Mouse (Mus musculus) left cerebral cortex, adult 8-10 months (tissue): Measurements from ENCODE around the gene Fndc7. TPM values are rescaled to one million over a fixed set of nuclear protein-coding genes. Genes with fewer than 3 reads are reported as not detected.

Source experiments
- DNase-seq, 2 experiments: peaks; one replicate each; pipeline ENCODE4 v3.0.0; 2022; ENCODE audit warnings: low spot score in 2 of 2
- total RNA-seq, 4 experiments: library from RNA; stranded (reverse); gene quantifications; 2 replicates each; pipeline ENCODE4 v1.2.4; 2022

Gene Fndc7
- under 1 TPM; 0.11 to 0.35 (median 0.14) TPM for total RNA-seq

DNA sequence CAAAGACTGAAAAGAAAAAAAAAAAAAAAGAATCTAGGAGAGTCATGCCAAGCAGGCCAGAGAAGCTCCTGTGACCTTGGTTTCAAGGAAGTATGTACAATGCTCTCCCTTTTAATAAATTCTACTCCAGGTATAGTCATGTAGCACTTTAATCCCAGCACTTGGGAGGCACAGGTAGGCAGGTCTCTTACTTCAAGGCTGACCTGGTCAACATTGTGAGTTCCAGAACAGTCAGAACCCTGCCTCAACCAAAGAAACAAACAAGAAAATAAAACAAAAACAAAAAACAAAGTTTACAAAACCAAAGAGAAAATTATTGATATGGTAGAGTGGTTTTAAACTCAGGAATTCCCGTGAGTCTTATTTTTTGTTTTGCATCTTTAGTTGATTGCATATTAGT, at the start of gene Fndc7:
TSS of gene Fndc7 (minus strand) at position 101 of the 400 bp plus-strand sequence.
- DNase-seq: no peak

- DNase-seq: no peak
These were observed 49.8 kb upstream of the Fndc7 start, which contains the start of gene Henmt1 for GRCm38 (mm10) chr3:108939573-108939972. Gene Henmt1, plus strand, starts transcription at chr3:108939873.

DNA sequence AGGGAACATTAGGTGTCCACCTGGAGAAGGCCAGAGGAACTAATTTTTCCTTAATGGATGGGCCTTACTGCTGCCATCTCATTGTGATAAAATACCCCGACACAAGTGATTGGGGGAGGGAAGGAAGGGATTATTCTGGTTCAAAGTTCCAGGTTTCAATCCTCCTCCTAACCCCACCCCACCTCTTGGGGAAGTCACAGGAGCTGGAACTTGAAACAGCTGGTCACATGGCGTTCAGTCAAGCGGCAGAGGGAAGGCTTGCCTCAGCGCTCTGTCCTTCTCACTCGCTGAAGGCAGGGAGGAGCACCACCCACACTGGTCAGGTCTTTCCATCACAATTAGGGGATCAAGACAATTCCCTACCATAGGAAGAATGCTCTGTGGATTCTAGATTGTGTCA, 48.9 kb upstream of the Fndc7 start:
- DNase-seq: no peak

GRCm38 (mm10) chr3:108933557-108933956, 43.7 kb upstream of the Fndc7 start:
- DNase-seq: no peak

- no peak for DNase-seq
These were observed 36.5 kb upstream of the Fndc7 start for GRCm38 (mm10) chr3:108926308-108926707.

GRCm38 (mm10) chr3:108925677-108926076, 35.9 kb upstream of the Fndc7 start:
- DNase-seq: no peak

GRCm38 (mm10) chr3:108921822-108922221, 32.0 kb upstream of the Fndc7 start:
- no peak for DNase-seq

DNA sequence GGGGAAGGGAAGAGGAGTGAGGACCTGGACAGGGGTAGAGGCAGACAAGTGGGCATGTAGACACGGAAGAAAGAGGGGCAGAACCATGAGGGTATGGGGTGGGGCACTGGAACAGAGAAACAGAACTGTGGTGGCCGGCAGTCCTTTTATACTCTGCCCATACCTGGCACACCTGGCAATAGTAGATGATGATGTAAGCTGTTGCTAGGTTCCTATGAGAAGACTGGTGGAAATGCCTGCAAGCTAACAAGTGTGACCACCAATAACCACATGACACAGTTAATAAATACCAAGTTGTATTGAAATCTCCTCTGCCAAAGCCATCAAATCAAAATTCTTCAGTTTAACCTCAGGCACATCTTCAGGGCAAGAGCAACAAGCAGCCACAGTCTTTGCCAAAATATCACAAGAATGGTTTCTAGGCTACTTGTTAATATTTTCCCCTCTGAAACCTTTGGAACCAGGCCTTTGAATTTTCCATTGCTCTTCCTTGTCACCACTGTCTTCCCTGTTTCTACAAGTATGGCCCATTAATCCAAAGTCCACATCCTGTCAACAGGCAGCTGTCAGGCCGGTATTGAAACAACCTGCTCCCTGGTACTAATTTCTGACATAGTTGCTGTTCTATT, 30.7 kb upstream of the Fndc7 start:
- DNase-seq: no peak

DNA sequence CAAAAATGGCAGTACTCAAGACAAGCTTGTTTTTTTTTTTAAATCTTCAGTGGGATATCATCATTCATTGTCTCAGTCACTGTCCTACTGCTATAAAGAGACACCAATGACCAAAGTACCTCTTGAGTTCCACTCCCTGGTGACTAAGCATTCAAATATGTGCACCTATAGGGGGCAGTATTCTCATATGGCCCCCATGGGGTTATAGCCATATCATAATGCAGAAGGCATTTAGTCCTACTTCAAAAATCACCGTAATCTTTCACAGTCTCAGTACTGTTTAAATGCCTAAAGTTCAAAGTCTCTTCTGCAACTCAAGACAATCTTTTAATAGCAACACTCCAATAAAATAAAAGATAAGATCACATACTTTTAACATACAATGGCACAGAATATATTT, 29.0 kb upstream of the Fndc7 start:
- no peak for DNase-seq

- DNase-seq: no peak
These were observed 28.2 kb upstream of the Fndc7 start for GRCm38 (mm10) chr3:108917986-108918385.

GRCm38 (mm10) chr3:108916857-108917256, 27.0 kb upstream of the Fndc7 start:
- DNase-seq: no peak

- DNase-seq: no peak
These were observed 26.2 kb upstream of the Fndc7 start for GRCm38 (mm10) chr3:108915999-108916398.

DNA sequence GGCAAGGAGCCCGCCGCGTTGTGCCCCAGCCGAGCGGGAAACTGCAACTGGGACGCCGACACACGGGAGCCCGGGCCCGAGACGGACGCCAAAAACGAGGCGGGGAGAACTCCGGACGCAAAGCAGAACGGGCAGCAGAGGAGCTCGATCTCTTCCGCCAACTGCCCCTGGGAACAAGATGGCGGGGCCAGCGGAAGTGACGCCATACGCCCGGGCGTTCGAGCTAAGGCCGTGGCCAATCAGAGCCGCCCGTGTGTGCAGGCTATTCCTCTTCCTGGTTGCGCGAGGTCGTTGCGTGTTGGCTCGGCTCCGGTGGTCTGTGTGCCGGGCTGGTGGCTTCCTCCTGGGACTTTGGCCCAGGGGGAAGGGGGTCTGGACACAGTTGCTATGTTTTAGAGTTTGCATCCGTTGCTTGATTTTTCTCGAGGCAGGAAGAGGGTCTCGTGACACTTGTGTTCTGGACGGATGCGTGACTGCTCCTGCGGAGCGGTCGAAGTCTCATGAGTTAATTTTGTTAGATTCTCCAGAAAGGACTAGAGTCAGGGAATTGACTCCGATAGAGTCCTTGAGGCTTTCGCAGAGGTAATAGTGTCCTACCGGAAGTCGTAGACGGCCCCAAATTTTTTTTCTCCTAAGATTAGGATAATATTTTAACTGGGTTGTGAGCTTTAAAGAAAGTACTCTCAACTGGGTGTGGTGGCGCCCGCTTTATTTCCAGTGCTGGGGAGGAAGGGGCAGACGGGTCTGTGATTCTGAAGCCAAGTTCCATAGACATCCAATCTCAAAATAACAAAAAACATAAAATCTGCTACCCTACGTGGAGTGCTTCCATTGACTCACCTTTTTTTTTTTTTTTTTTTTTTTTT, 22.0 kb upstream of the Fndc7 start, which contains the start of gene Prpf38b:
TSS of gene Prpf38b (minus strand) at position 180 of the 866 bp plus-strand sequence.
- peak; percentile 83 to 94 for DNase-seq

DNA sequence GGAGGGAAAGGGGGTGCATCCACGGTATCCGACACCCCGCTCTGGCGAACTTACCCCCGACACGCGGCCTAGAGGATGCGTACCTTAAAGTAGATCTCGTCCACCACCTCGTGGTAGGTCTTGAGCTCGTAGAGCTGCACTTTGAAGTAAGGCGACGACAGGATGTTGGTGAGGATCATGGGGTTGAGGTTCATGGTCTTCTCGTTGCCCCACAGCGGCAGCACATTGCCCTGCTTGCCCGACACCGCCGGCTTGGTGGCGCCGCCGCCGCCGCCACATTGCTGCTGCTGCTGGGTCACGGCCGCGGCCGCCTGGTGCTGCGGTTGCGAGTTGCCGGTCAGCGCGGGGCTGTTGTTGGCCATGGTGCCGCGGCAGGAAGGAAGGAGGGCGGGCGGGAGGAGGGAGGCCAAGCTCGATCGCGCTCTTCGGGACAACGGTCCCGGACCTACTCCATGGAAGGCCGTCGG, 21.3 kb upstream of the Fndc7 start:
- peak; percentile 28 to 46 for DNase-seq

DNA sequence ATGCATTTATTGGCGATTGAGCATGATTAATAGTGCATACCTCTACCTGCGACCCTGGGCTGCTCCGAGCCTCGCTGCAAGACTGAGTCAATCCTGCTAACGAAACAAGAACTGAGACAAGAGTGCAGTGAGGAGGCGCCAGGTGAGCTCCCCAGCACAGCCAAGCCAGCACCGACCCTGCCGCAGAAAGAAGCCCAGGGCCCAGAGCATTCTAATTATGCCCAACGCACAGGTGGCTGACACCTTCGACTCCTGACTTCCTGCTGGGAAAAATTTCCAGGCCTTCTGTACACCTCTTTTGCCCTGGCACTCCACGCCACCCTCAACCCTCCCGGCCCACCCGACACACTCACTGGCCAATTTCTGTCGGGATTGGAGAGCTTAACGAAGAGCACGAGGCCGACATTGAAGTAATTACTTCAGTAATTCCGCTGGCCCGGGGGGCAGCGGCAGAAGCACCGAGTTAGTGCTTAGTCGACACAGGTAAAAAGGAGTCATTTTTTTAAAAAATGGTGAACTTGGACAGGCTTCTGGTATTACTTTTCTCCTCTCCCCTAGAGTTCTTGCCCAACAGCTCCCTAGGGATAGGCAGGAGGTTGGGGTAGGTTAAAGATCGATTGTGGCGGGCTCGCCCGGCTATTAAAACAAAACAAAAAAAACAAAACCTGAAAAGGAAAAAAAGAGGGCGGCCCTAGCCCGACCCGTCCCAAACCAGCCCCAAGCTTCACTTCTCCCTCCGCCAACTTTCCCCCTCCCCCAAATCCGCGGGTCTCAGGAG, 20.7 kb upstream of the Fndc7 start:
- no peak for DNase-seq

DNA sequence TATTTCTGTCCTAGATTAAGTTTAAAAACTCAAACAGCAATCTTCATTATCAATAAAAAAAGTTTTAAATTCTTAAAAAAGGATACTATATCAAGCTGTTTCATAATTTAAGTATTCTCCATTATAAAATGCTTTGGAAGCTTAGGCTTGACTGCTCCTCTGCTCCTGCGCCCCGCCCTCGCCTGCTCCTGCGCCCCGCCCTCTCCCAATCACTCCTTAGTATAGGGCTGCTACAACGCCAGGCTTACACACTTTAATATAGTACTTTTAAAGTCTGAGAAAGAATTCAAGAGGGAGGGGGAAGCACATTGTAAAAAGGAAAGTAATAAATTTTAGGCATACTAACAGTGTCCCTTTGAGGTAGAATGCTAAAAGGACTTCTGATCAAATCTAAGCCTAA, 13.1 kb upstream of the Fndc7 start:
- no peak for DNase-seq

- no peak for DNase-seq
These were observed 12.2 kb upstream of the Fndc7 start for GRCm38 (mm10) chr3:108902038-108902437.

DNA sequence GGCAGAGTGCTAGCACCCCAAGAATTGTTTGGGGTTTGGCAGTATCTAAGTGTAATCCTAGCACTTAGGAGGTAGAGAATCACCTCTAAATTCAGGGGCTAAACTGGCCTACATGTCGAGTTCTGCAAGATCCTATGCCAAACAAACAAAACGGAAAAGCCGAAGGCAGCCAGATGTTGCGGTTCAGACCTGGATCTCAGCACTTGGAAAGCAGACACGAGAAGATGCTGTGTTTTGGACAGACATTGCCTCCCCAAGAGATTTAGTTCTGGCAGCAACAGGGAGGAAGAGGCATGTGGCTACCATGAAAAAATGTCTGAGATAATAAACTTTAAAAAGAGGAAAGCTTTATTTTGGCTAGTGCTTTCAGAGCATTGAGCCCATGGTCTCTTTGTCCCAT, 10.9 kb upstream of the Fndc7 start:
- DNase-seq: no peak

GRCm38 (mm10) chr3:108900147-108900546, 10.3 kb upstream of the Fndc7 start:
- DNase-seq: no peak

GRCm38 (mm10) chr3:108898640-108899039, 8.8 kb upstream of the Fndc7 start:
- DNase-seq: no peak

DNA sequence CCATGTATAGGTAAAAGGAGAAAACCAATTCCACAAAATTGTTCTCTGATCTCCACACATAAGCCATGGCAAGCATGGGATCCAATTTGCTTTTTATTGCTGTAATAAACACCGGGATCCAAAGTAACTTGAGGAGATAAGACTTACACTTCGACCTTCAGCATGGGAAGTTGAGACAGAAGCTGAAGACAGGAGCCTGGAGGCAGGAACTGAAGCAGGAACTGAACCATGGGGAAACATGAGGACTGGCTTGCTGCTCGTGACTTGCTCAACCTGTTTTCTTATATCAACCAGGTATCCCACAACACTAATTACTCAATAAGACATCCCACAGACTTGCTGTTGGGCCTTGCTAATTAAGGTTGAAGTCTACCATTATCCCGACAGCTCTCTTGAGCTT, 3.1 kb upstream of the Fndc7 start:
- no peak for DNase-seq

DNA sequence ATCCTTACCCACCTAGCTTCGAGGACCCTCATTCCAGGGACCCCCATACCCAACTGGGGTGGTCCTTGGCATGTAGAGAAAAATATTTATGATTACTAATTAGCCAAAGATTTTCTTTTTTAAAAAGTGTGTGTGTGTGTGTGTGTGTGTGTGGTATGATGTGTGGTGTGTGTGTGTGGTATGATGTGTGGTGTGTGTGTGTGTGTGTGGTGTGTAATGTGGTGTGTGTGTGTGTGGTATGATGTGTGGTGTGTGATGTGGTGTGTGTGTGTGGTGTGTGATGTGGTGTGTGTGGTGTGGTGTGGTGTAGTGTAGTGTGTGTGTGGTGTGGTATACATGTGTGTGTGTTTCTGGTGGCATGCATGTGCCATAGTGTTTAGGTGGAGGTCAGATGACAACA, 2.3 kb upstream of the Fndc7 start:
- no peak for DNase-seq
